Mouse (Mus musculus) CH12.LX (cell line): ENCODE measurements at regions not wholly inside any gene's neighbourhood (a gene's known extent, or its start where the extent isn't known, plus 50 kb on each side); places are given as distances from the start of the nearest gene placed in this dataset.

Experiments used
- DNase-seq: peaks from one replicate; pipeline ENCODE4 v3.0.0-alpha.2; 2013; ENCODE audit errors: extremely low read depth
- H3K27ac ChIP-seq: 2 replicates; pipeline ENCODE4 v1.5.1; 2012; ENCODE audit warnings: low read depth, mild to moderate bottlenecking, control low read depth, moderate library complexity; ENCODE audit not compliant: insufficient read depth
- H3K27me3 ChIP-seq: replicated peaks from 2 replicates; pipeline ENCODE3; 2012; ENCODE audit warnings: inconsistent platforms
- H3K36me3 ChIP-seq, 2 experiments: replicated peaks in 1 of 2; 2 replicates each; pipeline versions ENCODE3 to v1.6.1; 2012; ENCODE audit warnings: inconsistent platforms in 1 of 2, low read length in 1 of 2, mild to moderate bottlenecking in 1 of 2, mixed read lengths in 1 of 2, moderate library complexity in 1 of 2; ENCODE audit not compliant: control insufficient read depth in 1 of 2, insufficient read depth in 1 of 2
- H3K4me1 ChIP-seq, 2 experiments: 2 replicates each; pipeline ENCODE4 v1.6.1; 2012; ENCODE audit warnings: inconsistent platforms in 1 of 2, moderate library complexity in 1 of 2; ENCODE audit not compliant: insufficient read depth in 2 of 2, control insufficient read depth in 1 of 2
- H3K4me2 ChIP-seq: 2 replicates; pipeline ENCODE4 v1.6.1; 2012; ENCODE audit warnings: low read depth, mild to moderate bottlenecking, control low read depth; ENCODE audit not compliant: poor library complexity, insufficient read depth, severe bottlenecking
- H3K4me3 ChIP-seq, 3 experiments: fragments of 150-350 bp in 1 of 3; sonication (generic) in 1 of 3; replicated peaks in 1 of 3; 2 replicates each; pipeline versions ENCODE3 to v1.5.1; 2011 to 2012; ENCODE audit warnings: low read depth in 2 of 3, low read length in 2 of 3, mild to moderate bottlenecking in 2 of 3, moderate library complexity in 2 of 3, control low read depth in 1 of 3, improper control_type of control experiment in 1 of 3, inconsistent platforms in 1 of 3, mixed read lengths in 1 of 3; ENCODE audit not compliant: poor library complexity in 1 of 3
- H3K79me2 ChIP-seq: replicated peaks from 2 replicates; pipeline ENCODE4 v1.6.1; 2012; ENCODE audit warnings: mild to moderate bottlenecking, moderate library complexity; ENCODE audit not compliant: control insufficient read depth, poor library complexity, insufficient read depth, severe bottlenecking; ENCODE audit errors: extremely low read depth
- H3K9ac ChIP-seq: 2 replicates; pipeline ENCODE4 v1.6.1; 2012; ENCODE audit warnings: low read depth, mild to moderate bottlenecking, control low read depth, moderate library complexity; ENCODE audit not compliant: insufficient read depth
- H3K9me3 ChIP-seq: replicated peaks from 2 replicates; pipeline ENCODE3; 2012; ENCODE audit warnings: low read length, inconsistent platforms, mixed read lengths
- CHD1 ChIP-seq: IDR thresholded peaks from 2 replicates; pipeline ENCODE4 v1.6.1; 2012; ENCODE audit warnings: low read depth, low read length, improper control_type of control experiment, inconsistent platforms
- CHD2 ChIP-seq: IDR thresholded peaks from 2 replicates; pipeline ENCODE4 v1.6.1; 2011; ENCODE audit warnings: low read length, improper control_type of control experiment
- CTCF ChIP-seq, 2 experiments: IDR thresholded peaks in 1 of 2; conservative IDR thresholded peaks in 1 of 2; 2 replicates each; pipeline ENCODE4 v1.5.1; 2011 to 2012; ENCODE audit warnings: low read depth in 2 of 2, low read length in 2 of 2, improper control_type of control experiment in 1 of 2, inconsistent platforms in 1 of 2, mild to moderate bottlenecking in 1 of 2, moderate library complexity in 1 of 2
- E2F4 ChIP-seq: IDR thresholded peaks from 2 replicates; pipeline ENCODE4 v1.6.1; 2011; ENCODE audit warnings: low read depth, low read length, improper control_type of control experiment; ENCODE audit not compliant: insufficient replicate concordance
- GABPA ChIP-seq: IDR thresholded peaks from 2 replicates; pipeline ENCODE4 v1.6.1; 2012; ENCODE audit warnings: low read depth, low read length, improper control_type of control experiment, inconsistent platforms; ENCODE audit not compliant: insufficient replicate concordance
- IRF4 ChIP-seq: IDR thresholded peaks from 2 replicates; pipeline ENCODE4 v1.6.1; 2014; ENCODE audit warnings: low read depth, mild to moderate bottlenecking, inconsistent platforms, low read length, improper control_type of control experiment
- MAFK ChIP-seq: IDR thresholded peaks from 2 replicates; pipeline ENCODE4 v1.6.1; 2011; ENCODE audit warnings: low read length, improper control_type of control experiment; ENCODE audit not compliant: insufficient replicate concordance
- MAX ChIP-seq: IDR thresholded peaks from 2 replicates; pipeline ENCODE4 v1.6.1; 2011; ENCODE audit warnings: low read length, improper control_type of control experiment
- MAZ ChIP-seq: IDR thresholded peaks from 2 replicates; pipeline ENCODE4 v1.6.1; 2012; ENCODE audit warnings: low read depth, mild to moderate bottlenecking, inconsistent platforms, low read length, improper control_type of control experiment, moderate library complexity
- MEF2A ChIP-seq: IDR thresholded peaks from 2 replicates; pipeline ENCODE4 v1.6.1; 2014; ENCODE audit warnings: low read depth, mild to moderate bottlenecking, inconsistent platforms, low read length, improper control_type of control experiment, borderline replicate concordance
- NELFE ChIP-seq: IDR thresholded peaks from 2 replicates; pipeline ENCODE4 v1.6.1; 2011; ENCODE audit warnings: low read depth, low read length, improper control_type of control experiment
- NRF1 ChIP-seq: IDR thresholded peaks from 2 replicates; pipeline ENCODE4 v1.6.1; 2014; ENCODE audit warnings: low read depth, mild to moderate bottlenecking, inconsistent platforms, low read length, improper control_type of control experiment, moderate library complexity
- PAX5 ChIP-seq: IDR thresholded peaks from 2 replicates; pipeline ENCODE4 v1.6.1; 2012; ENCODE audit warnings: low read length, inconsistent platforms, mixed read lengths
- RAD21 ChIP-seq: IDR thresholded peaks from 2 replicates; pipeline ENCODE4 v1.6.1; 2011; ENCODE audit warnings: low read depth, mild to moderate bottlenecking, low read length, improper control_type of control experiment, moderate library complexity
- SMC3 ChIP-seq: IDR thresholded peaks from 2 replicates; pipeline ENCODE4 v1.6.1; 2011; ENCODE audit warnings: low read depth, low read length, improper control_type of control experiment
- TBP ChIP-seq: conservative IDR thresholded peaks from 2 replicates; pipeline ENCODE4 v1.6.1; 2011; ENCODE audit warnings: low read depth, low read length, improper control_type of control experiment
- TCF12 ChIP-seq: IDR thresholded peaks from 2 replicates; pipeline ENCODE4 v1.6.1; 2014; ENCODE audit warnings: low read depth, mild to moderate bottlenecking, inconsistent platforms, low read length, improper control_type of control experiment
- UBTF ChIP-seq: IDR thresholded peaks from 2 replicates; pipeline ENCODE4 v1.6.1; 2012; ENCODE audit warnings: low read depth, mild to moderate bottlenecking, inconsistent platforms, low read length, improper control_type of control experiment, moderate library complexity
- USF1 ChIP-seq: IDR thresholded peaks from 2 replicates; pipeline ENCODE4 v1.6.1; 2014; ENCODE audit warnings: low read depth, mild to moderate bottlenecking, inconsistent platforms, low read length, improper control_type of control experiment
- ZC3H11A ChIP-seq: IDR thresholded peaks from 2 replicates; pipeline ENCODE4 v1.6.1; 2012; ENCODE audit warnings: low read depth, mild to moderate bottlenecking, inconsistent platforms, low read length, improper control_type of control experiment
- ZKSCAN1 ChIP-seq: IDR thresholded peaks from 2 replicates; pipeline ENCODE4 v1.6.1; 2012; ENCODE audit warnings: low read depth, inconsistent platforms, low read length, improper control_type of control experiment, borderline replicate concordance
- ZNF384 ChIP-seq: IDR thresholded peaks from 2 replicates; pipeline ENCODE4 v1.6.1; 2012; ENCODE audit warnings: low read depth, low read length, improper control_type of control experiment, inconsistent platforms
- dilution Hi-C: fragments of 300-500 bp; cut with MboI; formaldehyde crosslinking; loops from 2 replicates; pipeline ENCODE4 v1.14.3; 2020; ENCODE audit warnings: low sequenced_read_pairs; ENCODE audit not compliant: extremely low pct_unique_long_range_greater_than_20kb, extremely low pct_ligation_motif_present
- in situ Hi-C: fragments of 300-500 bp; cut with MboI; formaldehyde crosslinking; loops from 3 replicates; pipeline ENCODE4 v1.14.3; 2019; ENCODE audit warnings: low sequenced_read_pairs, low pct_ligation_motif_present, low pct_unique_long_range_greater_than_20kb, mixed read lengths

- Histone ChIP-seq H3K79me2 (no peaks in the 10 kb centered on the region), H3K27ac (no peak overlapping the region), H3K36me3 (no peaks in the 10 kb centered on the region), H3K9ac (no peak overlapping the region), H3K27me3 (peaks cover 64% of the 10 kb centered on the region), H3K4me3 (no peak overlapping the region), H3K9me3 (no peaks in the 10 kb centered on the region), H3K4me2 (no peak overlapping the region), H3K4me1 (no peaks in the 10 kb centered on the region)
- in situ Hi-C loops (no loop called here), dilution Hi-C loops (no loop called here)
- no peak for TF ChIP-seq TBP
- no peak for TF ChIP-seq PAX5
- no peak for TF ChIP-seq ZC3H11A
- no peak for TF ChIP-seq ZKSCAN1
- peak; percentile 28 for TF ChIP-seq SMC3
- TF ChIP-seq CTCF (conservative IDR thresholded peaks at IDR 0.05 in 1 of 2, IDR thresholded peaks at IDR 0.05 in 1 of 2; ENCODE audit: low read depth in 2 of 2, low read length in 2 of 2): peak in 1 of 2 experiments; percentile 61; a peak in 3 of 4 replicates
- no peak for TF ChIP-seq GABPA
- TF ChIP-seq ZNF384: no peak
- TF ChIP-seq RAD21: peak; percentile 25
- TF ChIP-seq USF1: no peak
- TF ChIP-seq MAFK: no peak
- no peak for TF ChIP-seq TCF12
- no peak for TF ChIP-seq MAX
- no peak for TF ChIP-seq UBTF
- no peak for TF ChIP-seq E2F4
- no peak for TF ChIP-seq IRF4
- no peak for TF ChIP-seq MEF2A
- TF ChIP-seq CHD1: no peak
- no peak for TF ChIP-seq MAZ
- TF ChIP-seq NELFE: no peak
- peak; percentile 24 for DNase-seq
Measured at GRCm38 (mm10) chr7:136010013-136010412, 293.9 kb upstream of the Mki67 start.

DNA sequence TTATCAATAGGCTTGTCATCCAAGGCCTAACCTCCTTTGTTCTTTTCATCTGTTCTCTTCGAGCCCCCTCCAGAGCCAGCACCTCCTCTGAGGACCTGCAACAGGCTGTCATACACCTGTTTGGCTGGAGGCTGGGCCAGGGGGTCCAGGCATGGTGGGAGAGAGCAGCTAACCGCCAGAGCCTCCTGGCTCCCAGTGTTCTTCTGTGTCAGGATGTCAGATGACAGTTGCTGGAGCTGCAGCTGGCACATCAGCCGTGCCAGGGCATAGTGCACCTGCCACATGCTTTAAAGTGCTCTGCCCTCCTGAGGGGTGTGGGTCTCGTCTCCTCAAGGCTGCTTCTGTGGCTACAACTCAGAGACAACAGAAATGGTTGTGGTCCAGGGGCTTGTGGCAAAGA is 298.5 kb upstream of the Mki67 start:
- Histone ChIP-seq H3K79me2 (no peaks in the 10 kb centered on the region), H3K9me3 (no peaks in the 10 kb centered on the region), H3K27me3 (peaks cover 83% of the 10 kb centered on the region), H3K4me1 (no peaks in the 10 kb centered on the region), H3K4me2 (no peak overlapping the region), H3K27ac (no peak overlapping the region), H3K4me3 (no peak overlapping the region), H3K9ac (no peak overlapping the region), H3K36me3 (no peaks in the 10 kb centered on the region)
- dilution Hi-C loops (no loop called here), in situ Hi-C loops (no loop called here)
- no peak for TF ChIP-seq CHD2
- TF ChIP-seq E2F4: no peak
- TF ChIP-seq GABPA: no peak
- TF ChIP-seq ZNF384: no peak
- TF ChIP-seq NRF1: no peak
- DNase-seq: no peak
